In the genomic region with DNA sequence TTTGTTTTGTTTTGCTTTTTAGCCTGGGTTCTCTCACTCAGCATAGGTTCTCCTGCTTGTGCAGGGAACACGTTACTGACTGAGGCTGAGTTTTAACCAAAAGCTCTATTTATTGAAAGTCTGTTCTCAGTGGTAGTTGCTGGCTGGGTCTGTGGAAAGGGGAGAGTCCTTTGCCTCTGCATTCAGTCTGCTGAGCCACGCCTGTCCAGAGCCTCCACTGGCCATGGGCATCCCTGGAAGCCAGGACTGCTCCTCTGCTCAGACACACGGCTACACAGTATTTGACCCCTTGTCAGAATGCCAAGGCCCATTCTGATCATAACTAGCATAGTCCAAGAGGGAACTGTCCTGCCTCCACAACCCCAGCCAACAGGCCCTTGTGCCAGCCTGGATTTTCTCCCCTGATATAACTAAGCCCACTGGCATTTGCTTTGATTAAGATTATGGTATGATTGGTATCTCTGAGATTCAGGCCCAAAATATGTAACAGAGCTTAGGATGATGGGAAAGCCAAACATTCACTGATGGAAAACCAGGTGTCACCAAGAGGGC, we compare ENCODE assay signal across 10 mouse cellular contexts.
DNase-seq lines count a peak whose midpoint lies in the region; ATAC-seq and TF ChIP-seq lines count a peak whose summit lies in the region.
"Had no signal": no experiment of that assay in that cellular context is flagged by ENCODE, and none has a peak within 500 bp of the region (broad histone marks: within the 10 kb centered on the region; RNA-seq: fewer than 3 reads in every experiment).

No protein-coding gene starts in this region.

- H3K9me3 ChIP-seq in heart, embryonic 14.5 days (ENCODE audit: control insufficient read depth, low read length), result no peaks in the 10 kb centered on the region
- H3K9me3 ChIP-seq in liver, embryonic 16.5 days (replicated peaks; ENCODE audit: control insufficient read depth, low read length), result no peaks in the 10 kb centered on the region
- no peaks in the 10 kb centered on the region for H3K9me3 ChIP-seq in forebrain, embryonic 10.5 days
- no peaks in the 10 kb centered on the region for H3K9me3 ChIP-seq in forebrain, embryonic 16.5 days (ENCODE audit: control insufficient read depth, low read length)
- H3K9me3 ChIP-seq: limb, embryonic 13.5 days had no signal

- H3K4me3 ChIP-seq in gastrocnemius, adult 2 months, result no peak overlapping the region
- no peak overlapping the region for H3K4me3 ChIP-seq in C2C12 (ENCODE audit: insufficient read depth, poor library complexity, severe bottlenecking)
- H3K4me3 ChIP-seq in heart, embryonic 14.5 days (ENCODE audit: control insufficient read depth in 1 of 2, insufficient read depth in 1 of 2, low read depth in 1 of 2, low read length in 2 of 2), result no peak overlapping the region
- no peak overlapping the region for H3K4me3 ChIP-seq in liver, embryonic 16.5 days (ENCODE audit: low read depth, low read length)
- no peak overlapping the region for H3K4me3 ChIP-seq in forebrain, embryonic 10.5 days
- H3K4me3 ChIP-seq in forebrain, embryonic 16.5 days (replicated peaks; ENCODE audit: low read length), result no peak overlapping the region
- H3K4me3 ChIP-seq: limb, embryonic 13.5 days had no signal

- H3K4me2 ChIP-seq in heart, embryonic 14.5 days (ENCODE audit: low read length), result peak overlapping the region; percentile 26; the same call in 1 of the 2 replicates
- no peak overlapping the region for H3K4me2 ChIP-seq in liver, embryonic 16.5 days (ENCODE audit: low read depth, low read length)
- no peak overlapping the region for H3K4me2 ChIP-seq in forebrain, embryonic 16.5 days (ENCODE audit: low read length)
- H3K4me2 ChIP-seq: limb, embryonic 13.5 days had no signal

- peak overlapping the region; percentile 76 for H3K27ac ChIP-seq in gastrocnemius, adult 2 months
- H3K27ac ChIP-seq in heart, embryonic 14.5 days (replicated peaks in 1 of 2; ENCODE audit: control insufficient read depth in 1 of 2, insufficient read depth in 1 of 2, low read depth in 2 of 2, low read length in 2 of 2), result peak overlapping the region; percentile 99 to 100
- H3K27ac ChIP-seq in liver, embryonic 16.5 days (ENCODE audit: low read length), result 0 out of 2 replicates have a peak overlapping the region, but pooled peaks have one; percentile 34
- no peak overlapping the region for H3K27ac ChIP-seq in forebrain, embryonic 10.5 days
- no peak overlapping the region for H3K27ac ChIP-seq in forebrain, embryonic 16.5 days (ENCODE audit: low read length)
- H3K27ac ChIP-seq: limb, embryonic 13.5 days had no signal

- no peak for TF ChIP-seq CTCF in gastrocnemius, adult 2 months (IDR thresholded peaks at IDR 0.05)
- TF ChIP-seq CTCF in C2C12 (IDR thresholded peaks at IDR 0.05; ENCODE audit: control insufficient read depth, insufficient read depth, insufficient read length), result no peak

- no peaks in the 10 kb centered on the region for H3K27me3 ChIP-seq in C2C12 (ENCODE audit: control insufficient read depth, insufficient read depth, insufficient read length)
- H3K27me3 ChIP-seq in heart, embryonic 14.5 days (ENCODE audit: control insufficient read depth, insufficient read depth, low read length), result no peaks in the 10 kb centered on the region
- no peaks in the 10 kb centered on the region for H3K27me3 ChIP-seq in liver, embryonic 16.5 days (ENCODE audit: control insufficient read depth, insufficient read depth, low read depth, low read length)
- no peaks in the 10 kb centered on the region for H3K27me3 ChIP-seq in forebrain, embryonic 10.5 days (ENCODE audit: poor library complexity, severe bottlenecking)
- no peaks in the 10 kb centered on the region for H3K27me3 ChIP-seq in forebrain, embryonic 16.5 days (replicated peaks; ENCODE audit: control insufficient read depth, insufficient read depth, low read length)
- H3K27me3 ChIP-seq: limb, embryonic 13.5 days had no signal

- no peak for ATAC-seq in heart, embryonic 14.5 days (ENCODE audit: insufficient number of reproducible peaks, insufficient read depth, low FRiP score, low read depth)
- no peak for ATAC-seq in liver, embryonic 16.5 days (ENCODE audit: low read depth)
- no peak for ATAC-seq in forebrain, embryonic 16.5 days
- ATAC-seq: inflammation-experienced regulatory T-cells, adult 6 months had no signal

- 20% methylated on average over 3 of the region's 3 CpGs for WGBS in heart, embryonic 14.5 days
- 40% methylated on average over 3 of the region's 3 CpGs for WGBS in liver, embryonic 16.5 days (ENCODE audit: insufficient replicate concordance)
- 86% methylated on average over 3 of the region's 3 CpGs for WGBS in forebrain, embryonic 10.5 days
- 73% methylated on average over 3 of the region's 3 CpGs for WGBS in forebrain, embryonic 16.5 days

- peaks cover 52% of the 10 kb centered on the region for H3K79me3 ChIP-seq in C2C12 (ENCODE audit: low read depth)

- intact Hi-C loops in gastrocnemius, adult 2 months (cut with DNase I), result no loop called here

- H3K79me2 ChIP-seq in C2C12 (ENCODE audit: control insufficient read depth, insufficient read depth), result peaks cover 74% of the 10 kb centered on the region

- peak overlapping the region; percentile 28 for H3ac ChIP-seq in C2C12 (ENCODE audit: control insufficient read depth, insufficient read length, low read depth)

- DNase-seq in gastrocnemius, adult 2 months, result peak; percentile 29
- no peak for DNase-seq in gastrocnemius, adult 8-10 months (ENCODE audit: low spot score in 2 of 2)
- DNase-seq in testis, postnatal 10 days (ENCODE audit: low spot score), result no peak
- DNase-seq in forebrain, embryonic 10.5 days (ENCODE audit: extremely low spot score, low spot score), result no peak

- H3K4me1 ChIP-seq in heart, embryonic 14.5 days (ENCODE audit: control insufficient read depth in 2 of 2, insufficient read depth in 2 of 2, low read length in 2 of 2), result peaks cover 53 to 77% of the 10 kb centered on the region in 2 experiments
- H3K4me1 ChIP-seq in liver, embryonic 16.5 days (ENCODE audit: control insufficient read depth, low read depth, low read length), result no peaks in the 10 kb centered on the region; the same call in none of the 2 replicates
- H3K4me1 ChIP-seq in forebrain, embryonic 10.5 days, result peaks cover 11% of the 10 kb centered on the region
- H3K4me1 ChIP-seq in forebrain, embryonic 16.5 days (replicated peaks; ENCODE audit: control insufficient read depth, insufficient read depth, low read length), result no peaks in the 10 kb centered on the region

- H3K9ac ChIP-seq in heart, embryonic 14.5 days (ENCODE audit: low read length), result peak overlapping the region; percentile 71
- H3K9ac ChIP-seq in liver, embryonic 16.5 days (ENCODE audit: low read depth, low read length), result no peak overlapping the region
- H3K9ac ChIP-seq in forebrain, embryonic 16.5 days (replicated peaks; ENCODE audit: low read depth, low read length), result no peak overlapping the region
- H3K9ac ChIP-seq: limb, embryonic 13.5 days had no signal

- peaks cover 31% of the 10 kb centered on the region for H3K36me3 ChIP-seq in C2C12 (ENCODE audit: control insufficient read depth, insufficient read depth)
- peaks cover 44% of the 10 kb centered on the region for H3K36me3 ChIP-seq in heart, embryonic 14.5 days (ENCODE audit: control insufficient read depth, insufficient read depth, low read length)
- no peaks in the 10 kb centered on the region for H3K36me3 ChIP-seq in liver, embryonic 16.5 days (ENCODE audit: control insufficient read depth, insufficient read depth)
- H3K36me3 ChIP-seq in forebrain, embryonic 10.5 days (replicated peaks), result no peaks in the 10 kb centered on the region
- no peaks in the 10 kb centered on the region for H3K36me3 ChIP-seq in forebrain, embryonic 16.5 days (ENCODE audit: control insufficient read depth, insufficient read depth)
- H3K36me3 ChIP-seq: limb, embryonic 13.5 days had no signal

TF ChIP-seq in C2C12, 6 proteins besides CTCF, POLR2A, EP300 and RAD21:
- no peak for TF ChIP-seq MYOG (IDR thresholded peaks at IDR 0.05; ENCODE audit: control insufficient read depth, extremely low read depth, insufficient read length)
- TF ChIP-seq CEBPB (IDR thresholded peaks at IDR 0.05; ENCODE audit: low read depth), result no peak
- no peak for TF ChIP-seq USF1 (IDR thresholded peaks at IDR 0.05; ENCODE audit: low read depth)
- no peak for TF ChIP-seq MAX (IDR thresholded peaks at IDR 0.05)
- no peak for TF ChIP-seq FOSL1 (IDR thresholded peaks at IDR 0.05; ENCODE audit: insufficient read depth, low read length, poor library complexity, severe bottlenecking)
- TF ChIP-seq MYOD1 (IDR thresholded peaks at IDR 0.05; ENCODE audit: control insufficient read depth, insufficient read length, low read depth), result no peak

Comparison
In these comparisons a context has a peak if more than half of its experiments do, and no peak if none do; other contexts are left out.
1. H3K27ac ChIP-seq: peak in gastrocnemius, adult 2 months (single experiment), heart, embryonic 14.5 days (2 of 2) and liver, embryonic 16.5 days (single experiment); none in forebrain, embryonic 10.5 days (single experiment) and forebrain, embryonic 16.5 days (single experiment).